Mouse (Mus musculus): ENCODE data around the gene Mlph.

DNA sequence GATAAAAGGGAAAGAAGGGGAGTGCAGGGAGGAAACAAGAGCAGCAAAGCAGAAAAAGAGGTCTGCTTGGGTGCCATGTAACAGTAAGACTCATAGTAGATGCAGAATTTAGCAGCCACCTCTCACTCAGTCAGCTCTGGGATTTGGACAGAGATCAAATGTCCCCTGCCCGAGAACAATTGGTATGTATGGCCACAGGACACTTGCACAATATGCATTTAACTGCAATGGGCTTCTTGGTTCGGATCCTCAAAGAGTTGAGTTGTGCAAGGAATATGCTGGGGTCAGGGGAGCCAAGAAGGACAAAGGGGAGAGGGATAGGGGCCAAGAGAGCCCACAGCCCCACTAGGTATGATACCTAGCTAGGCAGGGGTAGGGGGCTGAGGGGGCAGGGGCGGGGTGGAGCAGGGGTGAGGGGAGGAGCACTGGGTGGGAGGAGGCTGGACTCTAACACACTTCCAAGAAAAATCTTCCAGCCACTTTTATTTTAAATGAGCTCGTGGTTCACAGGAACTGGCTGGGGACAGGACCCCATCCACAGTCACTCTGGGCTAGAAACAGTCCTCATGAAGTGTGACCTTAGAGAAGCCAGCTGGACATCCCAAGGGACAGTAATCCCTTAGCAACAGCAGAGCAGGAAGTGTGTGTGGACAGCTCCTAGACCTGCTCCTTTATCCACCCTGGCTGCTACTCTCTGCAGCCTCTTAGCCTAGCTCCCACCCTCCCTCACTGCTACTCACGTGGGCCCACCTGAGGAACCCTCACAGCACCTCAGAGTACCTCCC lies 38.2 kb upstream of the Mlph start:
- no peak for TF ChIP-seq CTCF (IDR thresholded peaks at IDR 0.05; ENCODE audit: extremely low read depth, insufficient read depth, low read length)
- no peak for TF ChIP-seq POLR2A (IDR thresholded peaks at IDR 0.05; ENCODE audit: extremely low read depth, insufficient read depth, low read length)
